Comparison of ENCODE assay signal across 10 mouse cellular contexts in genomic region chr3:134014805-134015204, GRCm38 (mm10).
DNase-seq lines count a peak whose midpoint lies in the region; ATAC-seq and TF ChIP-seq lines count a peak whose summit lies in the region.
"Had no signal": no experiment of that assay in that cellular context is flagged by ENCODE, and none has a peak within 500 bp of the region (broad histone marks: within the 10 kb centered on the region; RNA-seq: fewer than 3 reads in every experiment).

No protein-coding gene starts in this region.

- DNase-seq in frontal cortex, postnatal 36 days (ENCODE audit: low spot score in 2 of 2) = no peak
- peak; percentile 80 for DNase-seq in NIH3T3 (ENCODE audit: low read depth)
- peak; percentile 16 for DNase-seq in forebrain, postnatal 0 days
- DNase-seq in layer of hippocampus, postnatal 25 days (ENCODE audit: extremely low spot score in 1 of 2, low spot score in 1 of 2) = no peak
- no peak for DNase-seq in lung, postnatal 36 days
- DNase-seq in layer of hippocampus, adult 9-10 months (ENCODE audit: low spot score) = no peak
- DNase-seq: kidney, adult 11 months had no signal

- H3K27me3 ChIP-seq in forebrain, postnatal 0 days (ENCODE audit: insufficient read depth, low read length) = no peaks in the 10 kb centered on the region
- no peaks in the 10 kb centered on the region for H3K27me3 ChIP-seq in midbrain, embryonic 12.5 days

- H3K9me3 ChIP-seq in forebrain, postnatal 0 days (ENCODE audit: low read length) = no peaks in the 10 kb centered on the region
- no peaks in the 10 kb centered on the region for H3K9me3 ChIP-seq in midbrain, embryonic 12.5 days

- ATAC-seq in frontal cortex, adult (ENCODE audit: low TSS enrichment) = peak; percentile 33; the same call in 1 of the 2 replicates
- peak; percentile 51 for ATAC-seq in forebrain, postnatal 0 days
- ATAC-seq in midbrain, embryonic 12.5 days (ENCODE audit: low FRiP score, low read depth) = peak; percentile 86

- H3K9ac ChIP-seq in forebrain, postnatal 0 days = no peak overlapping the region
- no peak overlapping the region for H3K9ac ChIP-seq in midbrain, embryonic 12.5 days (replicated peaks)

- no peak for TF ChIP-seq CTCF in forebrain, postnatal 0 days (IDR thresholded peaks at IDR 0.05; ENCODE audit: low read depth)

- H3K27ac ChIP-seq in forebrain, postnatal 0 days (ENCODE audit: low read depth, low read length) = no peak overlapping the region
- no peak overlapping the region for H3K27ac ChIP-seq in midbrain, embryonic 12.5 days (replicated peaks)
- H3K27ac ChIP-seq: macrophage had no signal

- H3K4me1 ChIP-seq in forebrain, postnatal 0 days (ENCODE audit: insufficient read depth) = 0 out of 2 replicates have a peak, but pooled peaks cover 4% of the 10 kb centered on the region
- peaks cover 6% of the 10 kb centered on the region for H3K4me1 ChIP-seq in midbrain, embryonic 12.5 days

- no peak overlapping the region for H3K4me3 ChIP-seq in forebrain, postnatal 0 days (ENCODE audit: low read depth, low read length)
- no peak overlapping the region for H3K4me3 ChIP-seq in midbrain, embryonic 12.5 days

- no peaks in the 10 kb centered on the region for H3K36me3 ChIP-seq in forebrain, postnatal 0 days (ENCODE audit: insufficient read depth)
- no peaks in the 10 kb centered on the region for H3K36me3 ChIP-seq in midbrain, embryonic 12.5 days

- H3K4me2 ChIP-seq in forebrain, postnatal 0 days (ENCODE audit: low read depth) = no peak overlapping the region
- no peak overlapping the region for H3K4me2 ChIP-seq in midbrain, embryonic 12.5 days (replicated peaks)

- 39% methylated on average over 2 of the region's 2 CpGs for WGBS in forebrain, postnatal 0 days
- WGBS in midbrain, embryonic 12.5 days = 63% methylated on average over 2 of the region's 2 CpGs

Comparison
In these comparisons a context has a peak if more than half of its experiments do, and no peak if none do; other contexts are left out.
1. ATAC-seq: peak in every context shown above with its lines; median percentile 86 in midbrain, embryonic 12.5 days; 51 in forebrain, postnatal 0 days; 33 in frontal cortex, adult.
2. DNase-seq: peak in NIH3T3 (single experiment) and forebrain, postnatal 0 days (single experiment); none in frontal cortex, postnatal 36 days (0 of 2), layer of hippocampus, postnatal 25 days (0 of 2), lung, postnatal 36 days (single experiment) and layer of hippocampus, adult 9-10 months (single experiment).